Mouse (Mus musculus): Measurements from ENCODE around the gene Nkx2-5.

Nkx2-5 gene

DNA sequence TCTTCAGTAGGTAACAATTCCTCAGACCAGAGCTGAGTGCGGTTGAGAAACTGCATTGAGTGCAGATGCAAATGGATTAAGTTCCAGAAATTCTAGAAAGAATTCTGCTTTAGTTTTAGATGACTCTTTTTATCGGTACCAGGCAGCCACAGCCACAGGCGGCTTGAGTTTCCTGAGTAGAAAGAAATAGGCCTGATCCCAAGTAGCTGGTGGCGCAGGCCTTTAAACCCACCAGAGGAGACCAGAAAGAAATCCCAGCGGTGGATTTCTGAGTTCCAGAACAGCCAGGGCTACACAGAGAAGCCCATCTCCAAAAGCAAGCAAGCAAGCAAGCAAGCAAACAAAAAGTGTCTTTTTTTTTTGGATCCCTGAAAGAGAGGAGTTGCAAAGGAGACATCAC is 8.4 kb downstream of the Nkx2-5 start:
- DNase-seq (ENCODE audit: low read depth), result no peak

DNA sequence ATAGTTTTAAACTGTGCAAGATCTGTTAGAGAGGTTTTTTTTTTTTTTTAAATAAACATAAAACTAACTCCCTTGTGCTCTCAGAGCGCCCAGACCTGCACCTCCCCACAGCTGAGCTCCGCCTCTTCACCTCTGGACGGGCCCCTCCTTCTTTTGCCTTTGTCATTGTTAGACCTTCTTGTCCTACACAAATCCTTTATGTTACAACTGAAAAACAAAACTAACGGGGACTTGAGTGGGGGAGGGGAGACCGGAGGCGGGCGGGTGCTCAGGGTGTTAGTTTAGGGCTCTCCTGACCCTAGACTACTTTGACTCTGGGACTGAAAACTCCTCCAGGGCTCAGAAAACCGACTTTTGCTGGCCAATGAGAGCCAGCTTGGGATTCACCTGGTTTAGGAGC is 8.9 kb downstream of the Nkx2-5 start:
- no peak for DNase-seq (ENCODE audit: low read depth)

DNA sequence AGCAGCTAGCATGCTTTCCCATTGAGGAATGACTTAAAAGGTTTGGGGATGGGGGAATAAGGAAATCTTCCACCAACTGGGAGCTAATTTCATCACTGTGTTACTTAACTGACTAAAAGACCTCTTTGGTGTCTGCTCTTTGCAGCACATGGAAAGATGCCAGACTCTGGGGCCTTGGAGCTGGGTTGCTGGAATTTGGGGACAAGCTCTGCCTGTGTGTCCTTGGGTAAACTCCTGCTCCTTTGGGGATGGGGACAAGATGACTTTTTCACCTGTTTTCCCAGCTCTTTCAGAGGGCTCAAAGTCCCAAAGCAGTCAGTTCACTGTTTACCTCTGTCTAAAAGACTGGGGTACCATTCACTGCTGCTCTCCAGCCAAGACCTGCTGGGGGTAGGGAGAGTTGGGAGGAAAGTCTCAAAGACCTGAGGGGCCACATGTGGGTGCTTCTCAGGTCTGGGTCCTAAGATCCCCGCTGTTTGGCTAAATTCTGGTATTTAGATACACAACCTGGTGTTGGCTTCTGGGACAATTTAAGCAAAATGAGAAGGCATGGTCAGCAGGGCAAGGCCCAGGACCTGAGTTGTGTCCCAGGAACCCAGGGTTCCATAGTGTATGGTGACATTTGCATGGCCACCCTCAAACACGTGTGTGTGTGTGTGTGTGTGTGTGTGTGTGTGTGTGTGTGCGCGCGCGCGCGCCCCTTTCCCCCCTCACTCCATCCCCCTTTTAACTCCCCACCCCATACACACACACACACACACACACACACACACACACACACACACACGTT is 9.6 kb downstream of the Nkx2-5 start:
- no peak for DNase-seq (ENCODE audit: low read depth)

DNA sequence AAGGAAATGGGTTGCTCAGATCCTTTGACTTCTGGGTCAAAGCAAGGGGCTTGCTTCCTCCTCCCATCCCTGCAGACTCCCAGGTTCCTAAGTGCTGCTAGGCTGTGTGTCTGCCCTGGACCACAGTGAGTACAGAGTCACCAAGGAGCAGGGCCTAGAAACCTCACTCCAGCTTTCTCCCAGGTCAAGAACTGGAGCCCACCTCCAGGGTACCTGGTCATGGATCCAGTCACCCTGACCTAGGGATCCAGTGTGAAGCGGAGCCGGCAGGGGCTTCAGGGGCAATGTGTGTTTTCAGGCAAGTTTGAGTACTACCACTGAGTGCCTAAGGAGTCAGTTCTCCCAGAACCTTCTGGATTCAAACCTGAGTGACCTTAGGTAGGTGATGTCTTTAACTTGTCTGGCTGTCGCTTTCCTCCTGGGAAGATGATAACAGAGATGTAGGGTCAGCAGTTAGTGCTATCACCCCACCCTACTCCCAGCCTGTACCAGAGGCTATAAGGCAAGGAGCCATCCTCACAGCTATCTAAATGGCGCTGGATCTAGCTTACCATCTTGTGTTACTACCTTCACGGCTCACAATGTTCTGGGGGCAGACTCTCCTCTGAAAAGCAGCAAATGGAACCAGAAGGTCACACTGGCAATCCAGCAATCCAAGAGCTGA is 10.4 kb downstream of the Nkx2-5 start:
- no peak for DNase-seq (ENCODE audit: low read depth)

- DNase-seq (ENCODE audit: low read depth), result no peak
Measured at GRCm38 (mm10) chr17:26833806-26834205, 11.0 kb downstream of the Nkx2-5 start.

DNA sequence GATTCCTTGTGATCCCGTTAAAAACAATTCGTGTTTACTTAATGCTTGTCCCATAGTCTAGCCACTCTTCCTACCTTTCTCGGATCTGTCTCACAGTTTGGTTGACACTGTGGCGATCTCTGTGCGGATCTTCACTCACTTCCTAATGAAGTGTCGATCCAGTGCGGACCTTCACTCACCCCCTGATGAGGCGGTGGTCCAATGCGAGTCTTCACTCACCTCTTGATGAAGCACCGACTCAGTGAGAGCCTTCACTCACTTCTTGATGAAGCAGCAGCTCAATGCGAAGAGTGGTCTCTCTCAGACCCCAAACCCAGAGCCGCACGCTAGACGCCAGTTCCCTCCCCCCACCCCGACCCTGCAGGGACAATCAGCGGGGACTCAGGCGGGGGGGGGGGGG is 18.7 kb downstream of the Nkx2-5 start:
- no peak for DNase-seq (ENCODE audit: low read depth)

GRCm38 (mm10) chr17:26817776-26818175 is 27.0 kb downstream of the Nkx2-5 start:
- no peak for DNase-seq (ENCODE audit: low read depth)

- DNase-seq (ENCODE audit: low read depth), result no peak
Measured at GRCm38 (mm10) chr17:26816810-26817209, 28.0 kb downstream of the Nkx2-5 start.

DNA sequence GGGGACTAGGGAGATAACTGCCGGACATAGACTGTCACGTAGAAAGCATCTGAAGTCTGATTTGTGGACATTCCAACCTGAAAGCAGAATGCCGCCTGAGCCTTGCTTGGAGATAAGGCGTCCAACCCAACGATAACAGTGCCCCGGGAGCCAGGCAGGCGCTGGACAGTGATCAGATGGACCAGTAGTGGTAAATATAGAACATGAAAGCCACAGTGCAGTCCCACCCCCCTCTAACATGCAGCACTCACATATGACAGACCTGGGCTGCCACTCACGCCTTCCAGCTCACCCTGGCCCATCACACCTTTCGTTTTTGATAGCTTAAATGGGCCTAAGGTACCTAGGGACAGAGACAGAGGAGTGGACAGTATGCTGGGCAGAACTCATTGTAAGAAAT is 31.3 kb downstream of the Nkx2-5 start:
- no peak for DNase-seq (ENCODE audit: low read depth)

- no peak for DNase-seq (ENCODE audit: low read depth)
Measured at GRCm38 (mm10) chr17:26812607-26813006, 32.2 kb downstream of the Nkx2-5 start.

DNA sequence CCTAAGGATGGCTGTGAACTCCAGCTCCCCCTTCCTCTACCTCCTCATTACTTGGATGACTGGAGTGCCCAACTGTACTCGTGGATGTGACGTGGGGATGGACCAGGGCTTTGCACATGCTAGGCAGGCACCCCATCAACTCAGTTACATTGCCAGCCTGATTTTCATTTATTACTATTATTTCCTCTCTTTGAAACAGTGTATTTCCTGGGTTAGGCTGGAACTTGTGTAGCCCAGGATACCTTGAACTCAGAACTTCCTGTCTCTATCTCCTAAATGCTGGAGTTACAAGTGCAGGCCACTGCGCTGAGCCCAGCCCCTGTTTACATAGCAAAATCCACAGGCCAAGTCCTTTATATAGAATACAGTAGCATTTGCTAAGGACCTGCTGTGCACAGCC is 41.9 kb downstream of the Nkx2-5 start:
- no peak for DNase-seq (ENCODE audit: low read depth)

- DNase-seq (ENCODE audit: low read depth), result no peak
Measured at GRCm38 (mm10) chr17:26797379-26798128, 47.3 kb downstream of the Nkx2-5 start.

DNA sequence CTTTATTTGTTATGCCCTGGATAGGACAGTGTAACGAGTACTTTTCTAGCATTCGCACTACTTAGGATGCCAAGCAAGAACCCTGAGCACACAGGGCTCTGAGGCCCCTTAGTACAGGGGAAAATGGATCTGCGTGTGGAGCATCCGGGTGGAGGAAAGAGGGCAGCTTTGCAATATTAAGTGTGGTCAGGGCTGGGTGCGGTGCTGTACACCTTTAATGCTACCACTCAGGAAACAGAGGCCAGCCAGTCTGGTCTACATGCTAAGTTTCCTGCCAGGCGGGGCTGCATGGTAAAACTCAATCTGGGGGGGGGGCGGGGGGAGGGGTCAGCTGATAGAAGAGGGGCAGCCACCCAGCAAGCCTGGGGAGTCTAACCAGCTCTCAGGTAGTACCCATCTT is 49.4 kb downstream of the Nkx2-5 start:
- DNase-seq (ENCODE audit: low read depth), result no peak

- peak; percentile 60 for DNase-seq (ENCODE audit: low read depth)
Measured at GRCm38 (mm10) chr17:26794744-26795143, 50.1 kb downstream of the Nkx2-5 start.

DNA sequence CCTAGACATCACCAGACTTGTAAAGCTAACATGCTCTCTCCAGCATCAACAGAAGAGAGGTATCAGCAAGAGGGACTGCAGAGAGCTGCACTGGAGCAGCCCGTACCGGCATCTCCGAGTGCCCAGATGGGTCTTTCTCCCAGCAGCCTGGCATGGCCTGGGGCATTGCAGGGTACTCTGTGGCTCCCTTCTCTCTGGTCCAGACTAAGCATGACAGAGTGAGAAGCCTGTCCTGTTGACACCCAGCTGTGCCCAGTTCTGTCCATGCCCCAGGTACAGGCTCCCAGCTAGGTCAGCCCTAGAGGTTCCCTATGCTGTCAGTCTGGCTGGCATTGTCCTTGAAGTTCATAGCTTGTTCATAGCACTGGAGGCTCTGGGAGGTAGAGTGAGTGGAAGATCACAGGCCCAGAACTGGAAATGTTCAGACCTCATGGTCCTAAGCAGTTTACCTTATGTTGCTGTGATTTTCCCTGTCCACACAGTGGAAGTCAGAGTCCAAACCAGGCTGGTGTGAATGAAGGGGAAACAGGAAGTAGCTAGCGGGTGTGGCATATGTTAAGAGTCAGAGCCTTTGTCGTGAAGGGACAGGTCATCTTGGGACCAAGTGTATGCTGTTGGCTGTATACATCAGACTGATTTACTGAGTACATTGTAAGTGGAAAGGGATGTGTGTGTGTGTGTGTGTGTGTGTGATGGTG is 51.6 kb downstream of the Nkx2-5 start:
- no peak for DNase-seq (ENCODE audit: low read depth)

GRCm38 (mm10) chr17:26792096-26792495 is 52.7 kb downstream of the Nkx2-5 start:
- DNase-seq (ENCODE audit: low read depth), result no peak

GRCm38 (mm10) chr17:26791580-26791979 is 53.2 kb downstream of the Nkx2-5 start:
- no peak for DNase-seq (ENCODE audit: low read depth)

GRCm38 (mm10) chr17:26790269-26791214 is 54.3 kb downstream of the Nkx2-5 start:
- DNase-seq (ENCODE audit: low read depth), result no peak

DNA sequence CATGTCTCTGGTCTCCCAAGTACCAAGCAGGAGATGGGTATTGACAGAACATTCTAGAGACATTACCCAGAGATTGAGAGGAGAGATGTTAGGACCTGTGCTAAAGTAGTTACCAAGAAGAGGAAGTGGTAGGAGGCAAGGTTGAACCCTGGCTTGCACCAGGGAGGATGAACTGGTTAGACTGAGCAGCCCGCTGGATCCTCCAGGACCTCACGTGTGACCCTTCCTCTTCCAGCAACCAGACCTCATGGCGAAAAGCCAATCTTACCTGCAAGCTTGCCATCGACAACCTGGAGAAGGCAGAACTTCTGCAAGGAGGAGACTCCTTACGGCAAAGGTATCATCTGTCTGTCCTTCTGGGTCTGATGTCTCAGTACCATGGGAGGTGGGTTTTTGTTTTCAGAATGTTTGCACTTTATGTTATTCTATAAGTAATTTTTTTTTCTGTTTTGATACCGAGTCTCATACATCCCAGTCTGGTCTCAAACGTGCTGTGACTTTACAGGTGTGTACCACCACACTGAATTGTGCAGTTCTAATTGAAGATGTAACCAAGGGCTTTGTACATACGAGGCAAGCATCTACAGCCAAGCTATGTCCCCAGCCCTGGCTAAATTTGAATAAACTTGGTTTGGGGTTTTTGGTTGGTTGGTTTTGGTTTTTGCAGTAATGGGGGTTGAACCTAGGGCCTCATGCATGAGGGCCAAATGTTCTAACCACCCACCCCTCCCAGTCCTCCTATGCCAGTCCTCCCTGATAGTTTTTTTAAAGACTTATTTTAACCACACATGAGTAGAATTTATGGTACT is 55.1 kb downstream of the Nkx2-5 start:
- DNase-seq (ENCODE audit: low read depth), result no peak

DNA sequence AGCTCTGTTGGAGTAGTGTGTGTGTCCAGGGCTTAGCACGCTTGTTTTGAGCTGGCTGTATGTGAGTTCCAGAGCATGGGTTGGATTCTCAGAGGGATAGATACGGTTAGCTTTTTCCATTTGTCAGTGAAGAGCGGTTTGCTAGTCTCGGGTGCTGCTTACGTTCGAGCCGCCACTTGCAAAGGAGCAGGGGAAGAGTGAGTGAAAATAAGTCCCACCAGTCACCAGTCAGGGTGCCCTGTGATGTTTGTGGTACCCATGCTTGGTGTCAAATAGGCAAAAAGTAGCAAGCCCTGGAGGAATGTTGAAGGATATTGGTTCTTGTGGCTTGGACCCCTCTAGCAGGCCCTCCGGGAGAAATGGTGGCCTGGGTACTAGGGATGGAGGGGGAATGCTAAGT is 55.8 kb downstream of the Nkx2-5 start:
- DNase-seq (ENCODE audit: low read depth), result no peak

Data from naive thymus-derived CD4-positive, alpha-beta T cell, adult 2 months (primary cell).